Mouse (Mus musculus) 416B (cell line): Measurements from ENCODE around the gene Ppil3.

ENCODE experiments used
- DNase-seq: peaks from one replicate; pipeline ENCODE4 v3.0.0; 2011; ENCODE audit warnings: low read depth

Gene Ppil3

GRCm38 (mm10) chr1:58409553-58410197 lies 35.6 kb downstream of the Ppil3 start:
- no peak for DNase-seq

- DNase-seq: no peak
Observed at GRCm38 (mm10) chr1:58408141-58408540, 37.1 kb downstream of the Ppil3 start.

- no peak for DNase-seq
Observed at GRCm38 (mm10) chr1:58407321-58407720, 38.0 kb downstream of the Ppil3 start.

GRCm38 (mm10) chr1:58403745-58404144 lies 41.5 kb downstream of the Ppil3 start:
- DNase-seq: no peak

GRCm38 (mm10) chr1:58401396-58401795 lies 43.9 kb downstream of the Ppil3 start:
- no peak for DNase-seq

- DNase-seq: no peak
Observed at GRCm38 (mm10) chr1:58397731-58398130, 47.6 kb downstream of the Ppil3 start.

- DNase-seq: peak; percentile 63
Observed at GRCm38 (mm10) chr1:58396179-58396578, 49.1 kb downstream of the Ppil3 start.

- no peak for DNase-seq
Observed at GRCm38 (mm10) chr1:58395341-58395740, 49.9 kb downstream of the Ppil3 start.

- DNase-seq: peak; percentile 59
Observed at GRCm38 (mm10) chr1:58393284-58394195, 51.7 kb downstream of the Ppil3 start.

GRCm38 (mm10) chr1:58392652-58393283 lies 52.5 kb downstream of the Ppil3 start, which contains the start of gene Bzw1:
TSS of gene Bzw1 (plus strand) at chr1:58392898.
- peak; percentile 94 for DNase-seq

- DNase-seq: no peak
Observed at GRCm38 (mm10) chr1:58392268-58392651, 53.0 kb downstream of the Ppil3 start.

- DNase-seq: peak; percentile 42
Observed at GRCm38 (mm10) chr1:58391421-58392267, 53.6 kb downstream of the Ppil3 start.

- no peak for DNase-seq
Observed at GRCm38 (mm10) chr1:58382586-58383281, 62.6 kb downstream of the Ppil3 start.
